In the genomic region with DNA sequence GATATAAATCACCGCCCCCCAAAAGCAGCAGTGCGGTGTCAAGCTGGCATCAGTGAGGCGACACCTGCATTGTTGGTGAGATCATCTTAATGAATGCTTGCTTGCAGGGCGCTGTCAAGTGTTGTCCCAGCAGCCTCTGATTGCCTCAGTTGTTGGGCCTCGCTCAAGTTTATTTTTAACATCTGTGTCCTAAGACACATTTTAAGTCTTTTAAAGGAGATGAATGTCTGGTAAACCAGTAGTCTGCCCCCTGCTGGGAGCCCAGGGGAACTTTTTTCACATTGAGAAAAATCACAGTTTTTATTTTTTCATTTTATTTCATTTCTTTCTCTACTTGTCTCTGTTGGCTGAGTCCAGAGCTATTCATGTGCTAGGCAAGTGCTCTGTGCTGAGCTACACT, we compare ENCODE assay signal across 8 mouse cellular contexts. TPM values are rescaled to one million over a fixed set of nuclear protein-coding genes. Genes with fewer than 3 reads are reported as not detected.
DNase-seq lines count a peak whose midpoint lies in the region; ATAC-seq lines count a peak whose summit lies in the region.

No protein-coding gene starts in this region.

- no peak for ATAC-seq in heart, embryonic 12.5 days (ENCODE audit: insufficient number of reproducible peaks, low FRiP score)

- H3K4me2 ChIP-seq in heart, embryonic 12.5 days = no peak overlapping the region

- H3K4me3 ChIP-seq in heart, embryonic 12.5 days = no peak overlapping the region

- peak; percentile 50 to 51 for DNase-seq in heart, adult 18-20 months
- DNase-seq in thymus, postnatal 4 days = peak; percentile 65
- no peak for DNase-seq in thymus, adult 18-20 months
- peak; percentile 48 to 49 for DNase-seq in heart, postnatal 14 days
- DNase-seq in ovary, postnatal 10 days (ENCODE audit: low spot score) = no peak
- no peak for DNase-seq in frontal cortex, postnatal 25 days (ENCODE audit: low spot score in 2 of 2)
- DNase-seq in ovary, postnatal 14 days (ENCODE audit: low spot score) = no peak

- H3K9me3 ChIP-seq in heart, embryonic 12.5 days (replicated peaks) = no peaks in the 10 kb centered on the region

- intact Hi-C loops in heart, postnatal 14 days (cut with DNase I) = loop anchor here (5.0 kb wide), 1 partner anchor 311 kb away; no protein-coding TSS in a partner anchor

- H3K27me3 ChIP-seq in heart, embryonic 12.5 days (replicated peaks) = 0 out of 2 replicates have a peak, but pooled peaks cover 14% of the 10 kb centered on the region

- no peak overlapping the region for H3K9ac ChIP-seq in heart, embryonic 12.5 days

- 70% methylated on average over 5 of the region's 5 CpGs for WGBS in heart, embryonic 12.5 days

- no peak overlapping the region for H3K27ac ChIP-seq in heart, embryonic 12.5 days (ENCODE audit: poor library complexity, severe bottlenecking)

- no peaks in the 10 kb centered on the region for H3K36me3 ChIP-seq in heart, embryonic 12.5 days

- H3K4me1 ChIP-seq in heart, embryonic 12.5 days (replicated peaks) = no peaks in the 10 kb centered on the region

RNA-seq across cellular contexts. Expression of gene Abhd2, which starts 34.3 kb away (rescaled TPM):
- total RNA-seq in heart, adult 18-20 months (2021) = 10 to 100 TPM; 33.0 to 36.3 TPM
- 5.6 and 5.8 TPM in 2 replicates for polyA plus RNA-seq in heart, embryonic 12.5 days (2016; fragmentation: Nextera tagmentation; extraction: Ambion mirVana)
- 10 to 100 TPM; 40.3 to 45.0 TPM for total RNA-seq in heart, postnatal 14 days (2021)

Comparison
In these comparisons a context has a peak if more than half of its experiments do, and no peak if none do; other contexts are left out.
1. DNase-seq: peak in heart, adult 18-20 months (2 of 2), thymus, postnatal 4 days (single experiment) and heart, postnatal 14 days (2 of 2); none in thymus, adult 18-20 months (0 of 2), ovary, postnatal 10 days (single experiment), frontal cortex, postnatal 25 days (0 of 2) and ovary, postnatal 14 days (single experiment).